9 mouse cellular contexts compared by ENCODE assay signal in the genomic region with DNA sequence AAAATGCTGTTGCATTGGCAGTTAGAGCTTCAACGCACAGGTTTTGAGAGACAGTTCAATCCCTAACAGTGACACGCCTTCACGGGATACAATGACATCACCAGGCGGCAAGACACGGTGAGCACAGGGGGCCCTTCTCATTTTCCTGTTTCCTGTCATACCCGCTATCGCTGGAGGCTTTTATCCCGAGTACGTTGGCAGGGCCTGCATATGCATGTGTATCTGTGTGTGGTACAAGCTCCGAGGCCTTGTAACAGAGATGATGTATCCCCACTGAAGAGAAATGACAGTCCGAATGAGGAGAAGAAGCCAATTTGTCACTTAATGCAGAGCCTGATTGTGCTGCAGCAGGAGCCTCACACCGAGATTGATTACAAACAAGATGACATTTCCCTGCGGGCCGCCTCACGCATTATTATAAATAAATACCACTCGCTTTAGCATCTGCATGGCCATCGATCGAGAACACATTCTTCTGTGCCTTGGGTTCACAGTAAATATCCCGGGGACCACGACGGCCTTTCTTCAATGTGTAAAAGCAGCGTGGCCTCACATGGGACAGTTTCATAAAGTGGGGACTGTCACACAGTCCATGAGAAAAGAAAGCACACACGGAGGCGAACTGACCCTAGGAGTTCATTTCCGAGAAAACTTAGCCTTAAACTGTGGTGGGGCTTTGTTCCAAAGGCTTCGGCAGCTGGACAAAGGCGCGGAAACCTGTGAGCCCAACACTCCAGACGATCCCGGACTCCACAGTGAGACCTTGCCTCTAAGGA. TPM values are rescaled to one million over a fixed set of nuclear protein-coding genes. Genes with fewer than 3 reads are reported as not detected.
DNase-seq lines count a peak whose midpoint lies in the region; ATAC-seq and TF ChIP-seq lines count a peak whose summit lies in the region.
"Had no signal": no experiment of that assay in that cellular context is flagged by ENCODE, and none has a peak within 500 bp of the region (broad histone marks: within the 10 kb centered on the region; RNA-seq: fewer than 3 reads in every experiment).

No protein-coding gene starts in this region.

- no peak for TF ChIP-seq EP300 in lung, postnatal 0 days (IDR thresholded peaks at IDR 0.05)

- H3K4me2 ChIP-seq in lung, postnatal 0 days (replicated peaks; ENCODE audit: low read depth, low read length): 0 out of 2 replicates have a peak overlapping the region, but pooled peaks have one; percentile 14
- peak overlapping the region; percentile 14; the same call in 1 of the 2 replicates for H3K4me2 ChIP-seq in hindbrain, embryonic 14.5 days (replicated peaks)
- H3K4me2 ChIP-seq in midbrain, embryonic 15.5 days: no peak overlapping the region

- H3K4me3 ChIP-seq in lung, postnatal 0 days (ENCODE audit: low read depth, low read length): 0 out of 2 replicates have a peak overlapping the region, but pooled peaks have one; percentile 2
- no peak overlapping the region for H3K4me3 ChIP-seq in hindbrain, embryonic 10.5 days
- no peak overlapping the region for H3K4me3 ChIP-seq in hindbrain, embryonic 14.5 days (replicated peaks; ENCODE audit: low read length)
- no peak overlapping the region for H3K4me3 ChIP-seq in midbrain, embryonic 15.5 days
- H3K4me3 ChIP-seq: gastrocnemius, adult 2 months had no signal

- ATAC-seq in lung, postnatal 0 days: no peak
- ATAC-seq in hindbrain, embryonic 14.5 days (ENCODE audit: low FRiP score): peak; percentile 42; the same call in 1 of the 2 replicates
- ATAC-seq in midbrain, embryonic 15.5 days (replicated peaks): peak; percentile 48

- H3K9ac ChIP-seq in lung, postnatal 0 days (replicated peaks; ENCODE audit: low read depth): no peak overlapping the region
- peak overlapping the region; percentile 29; the same call in 1 of the 2 replicates for H3K9ac ChIP-seq in hindbrain, embryonic 14.5 days
- no peak overlapping the region for H3K9ac ChIP-seq in midbrain, embryonic 15.5 days

- H3K9me3 ChIP-seq in lung, postnatal 0 days (ENCODE audit: low read length): no peaks in the 10 kb centered on the region
- H3K9me3 ChIP-seq in hindbrain, embryonic 10.5 days: no peaks in the 10 kb centered on the region
- no peaks in the 10 kb centered on the region for H3K9me3 ChIP-seq in hindbrain, embryonic 14.5 days (ENCODE audit: control insufficient read depth, low read length)
- H3K9me3 ChIP-seq in midbrain, embryonic 15.5 days: no peaks in the 10 kb centered on the region

- no peaks in the 10 kb centered on the region for H3K4me1 ChIP-seq in lung, postnatal 0 days (ENCODE audit: insufficient read depth, low read depth, low read length)
- H3K4me1 ChIP-seq in hindbrain, embryonic 10.5 days (replicated peaks): peaks cover 8% of the 10 kb centered on the region; the same call in 1 of the 2 replicates
- H3K4me1 ChIP-seq in hindbrain, embryonic 14.5 days (replicated peaks; ENCODE audit: control insufficient read depth, insufficient read depth, low read length): no peaks in the 10 kb centered on the region
- H3K4me1 ChIP-seq in midbrain, embryonic 15.5 days: peaks cover 4% of the 10 kb centered on the region

- TF ChIP-seq CTCF in lung, postnatal 0 days (IDR thresholded peaks at IDR 0.05): no peak

- DNase-seq in lung, postnatal 0 days (ENCODE audit: low spot score): no peak
- no peak for DNase-seq in lung, postnatal 14 days
- peak; percentile 12 for DNase-seq in hindbrain, embryonic 10.5 days (ENCODE audit: low spot score)
- no peak for DNase-seq in hindbrain, embryonic 14.5 days (ENCODE audit: low spot score)
- DNase-seq in adrenal gland, postnatal 25 days: no peak
- DNase-seq in thymus, postnatal 4 days: no peak

- no peak overlapping the region for H3K27ac ChIP-seq in lung, postnatal 0 days (ENCODE audit: low read length)
- peak overlapping the region; percentile 35 for H3K27ac ChIP-seq in hindbrain, embryonic 10.5 days
- peak overlapping the region; percentile 64 for H3K27ac ChIP-seq in hindbrain, embryonic 14.5 days
- H3K27ac ChIP-seq in midbrain, embryonic 15.5 days: 0 out of 2 replicates have a peak overlapping the region, but pooled peaks have one; percentile 7
- H3K27ac ChIP-seq: gastrocnemius, adult 2 months; macrophage had no signal

- 47% methylated on average over 30 of the region's 30 CpGs for WGBS in lung, postnatal 0 days
- WGBS in hindbrain, embryonic 10.5 days: 74% methylated on average over 30 of the region's 30 CpGs
- 41% methylated on average over 30 of the region's 30 CpGs for WGBS in hindbrain, embryonic 14.5 days
- WGBS in midbrain, embryonic 15.5 days: 59% methylated on average over 30 of the region's 30 CpGs

- H3K36me3 ChIP-seq in lung, postnatal 0 days (ENCODE audit: insufficient read depth, low read length): no peaks in the 10 kb centered on the region
- no peaks in the 10 kb centered on the region for H3K36me3 ChIP-seq in hindbrain, embryonic 10.5 days
- H3K36me3 ChIP-seq in hindbrain, embryonic 14.5 days (replicated peaks; ENCODE audit: control insufficient read depth, insufficient read depth): no peaks in the 10 kb centered on the region
- H3K36me3 ChIP-seq in midbrain, embryonic 15.5 days (replicated peaks): no peaks in the 10 kb centered on the region

- H3K27me3 ChIP-seq in lung, postnatal 0 days (replicated peaks; ENCODE audit: insufficient read depth, low read length): no peaks in the 10 kb centered on the region
- H3K27me3 ChIP-seq in hindbrain, embryonic 10.5 days (ENCODE audit: insufficient read depth, poor library complexity, severe bottlenecking): no peaks in the 10 kb centered on the region
- no peaks in the 10 kb centered on the region for H3K27me3 ChIP-seq in hindbrain, embryonic 14.5 days (ENCODE audit: control insufficient read depth, insufficient read depth, low read length)
- H3K27me3 ChIP-seq in midbrain, embryonic 15.5 days (replicated peaks): no peaks in the 10 kb centered on the region

RNA-seq across cellular contexts. Expression of gene Noct, which starts 54.9 kb away (rescaled TPM):
- 4.1 and 4.2 TPM in 2 replicates for polyA plus RNA-seq in lung, postnatal 0 days (2015; fragmentation: Nextera tagmentation; extraction: Ambion mirVana)
- polyA plus RNA-seq in hindbrain, embryonic 10.5 days (2016; fragmentation: Nextera tagmentation; extraction: Ambion mirVana): 11.5 and 12.5 TPM in 2 replicates
- 38.3 and 39.4 TPM in 2 replicates for polyA plus RNA-seq in hindbrain, embryonic 14.5 days (2014; fragmentation: Nextera tagmentation; extraction: Ambion mirVana)
- 30.9 and 31.7 TPM in 2 replicates for polyA plus RNA-seq in midbrain, embryonic 15.5 days (2015; fragmentation: Nextera tagmentation; extraction: Ambion mirVana)
- total RNA-seq in adrenal gland, postnatal 25 days (2021): 10.7 and 27.8 TPM in 2 replicates
